Mouse (Mus musculus): Measurements from ENCODE around the gene Plgrkt.
A peak's percentile ranks its signal among the peaks of the same experiment; 100 is the strongest.

The Plgrkt gene

DNA sequence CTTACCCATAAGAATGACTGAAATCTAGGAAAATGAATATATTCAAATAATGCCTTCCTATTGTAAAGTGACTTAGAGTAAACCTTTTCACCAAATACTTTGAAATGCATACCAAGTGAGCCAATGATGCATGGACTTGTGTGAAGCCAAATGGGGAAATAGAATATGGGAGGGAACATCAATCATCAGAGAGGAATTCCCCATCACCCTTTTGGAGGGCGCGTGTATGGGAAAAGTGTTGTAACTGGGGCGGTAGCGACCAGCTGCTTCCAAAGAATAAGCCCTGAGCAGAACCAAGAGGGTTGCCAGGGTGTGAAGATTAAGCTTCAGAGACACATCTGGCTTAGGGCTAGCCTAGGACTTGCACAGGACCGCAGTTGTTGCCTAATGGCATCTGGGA lies 16.2 kb upstream of the Plgrkt start:
- DNase-seq (ENCODE audit: low read depth, low spot score), result no peak

GRCm38 (mm10) chr19:29379839-29380603 lies 12.8 kb upstream of the Plgrkt start:
- DNase-seq (ENCODE audit: low read depth, low spot score), result no peak

GRCm38 (mm10) chr19:29376382-29376781 lies 9.2 kb upstream of the Plgrkt start:
- no peak for DNase-seq (ENCODE audit: low read depth, low spot score)

DNA sequence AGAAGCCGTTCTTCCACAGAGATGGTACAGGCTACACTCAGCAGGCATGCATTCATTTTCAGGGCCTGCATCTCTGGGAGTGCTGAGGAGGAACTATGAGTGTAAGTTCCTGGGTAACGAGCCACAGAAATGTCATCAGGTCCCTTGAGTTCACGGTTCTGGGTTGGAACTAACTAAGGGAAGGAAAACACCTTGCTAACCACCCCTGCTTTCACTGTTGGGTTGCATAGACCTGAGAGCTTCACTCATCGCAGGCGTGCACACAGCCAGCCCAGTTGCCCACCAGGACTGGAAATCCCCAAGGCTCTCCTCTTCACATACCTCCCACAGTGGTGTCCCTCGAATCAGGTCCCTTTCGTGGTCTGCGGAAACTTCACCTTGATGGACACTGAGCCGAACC lies 7.8 kb upstream of the Plgrkt start:
- DNase-seq (ENCODE audit: low read depth, low spot score), result no peak

DNA sequence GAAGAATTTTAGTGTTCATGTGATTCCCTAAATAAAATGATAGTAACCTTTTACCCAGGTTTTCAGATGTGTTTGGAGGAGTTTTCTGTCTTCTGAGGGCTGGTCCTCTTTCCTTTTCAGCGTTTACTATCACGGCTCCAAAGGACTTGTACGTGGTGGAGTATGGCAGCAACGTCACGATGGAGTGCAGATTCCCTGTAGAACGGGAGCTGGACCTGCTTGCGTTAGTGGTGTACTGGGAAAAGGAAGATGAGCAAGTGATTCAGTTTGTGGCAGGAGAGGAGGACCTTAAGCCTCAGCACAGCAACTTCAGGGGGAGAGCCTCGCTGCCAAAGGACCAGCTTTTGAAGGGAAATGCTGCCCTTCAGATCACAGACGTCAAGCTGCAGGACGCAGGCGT lies 6.2 kb upstream of the Plgrkt start:
- DNase-seq (ENCODE audit: low read depth, low spot score), result no peak

DNA sequence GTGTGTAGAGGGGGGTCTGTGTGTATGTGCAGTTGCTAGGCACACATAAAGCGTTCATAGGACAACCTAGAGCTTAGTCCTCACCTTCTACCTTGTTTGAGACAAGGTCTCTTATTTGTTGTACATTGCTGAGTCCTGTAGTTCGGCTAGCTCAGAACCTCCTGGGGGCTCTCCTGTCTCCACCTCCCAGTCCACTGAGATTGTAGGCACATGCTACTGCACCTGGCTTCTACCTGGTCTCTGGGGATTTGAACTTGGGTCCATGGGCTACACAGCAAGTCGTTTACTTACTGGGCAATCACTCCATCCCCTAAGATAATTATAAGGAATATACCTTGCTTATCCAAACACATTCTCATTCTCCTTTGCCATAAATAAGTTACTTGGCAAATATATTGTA lies 5.4 kb upstream of the Plgrkt start:
- no peak for DNase-seq (ENCODE audit: low read depth, low spot score)

GRCm38 (mm10) chr19:29372138-29372537 lies 4.9 kb upstream of the Plgrkt start:
- peak; percentile 43 for DNase-seq (ENCODE audit: low read depth, low spot score)

GRCm38 (mm10) chr19:29371284-29372081 lies 4.3 kb upstream of the Plgrkt start:
- no peak for DNase-seq (ENCODE audit: low read depth, low spot score)

DNA sequence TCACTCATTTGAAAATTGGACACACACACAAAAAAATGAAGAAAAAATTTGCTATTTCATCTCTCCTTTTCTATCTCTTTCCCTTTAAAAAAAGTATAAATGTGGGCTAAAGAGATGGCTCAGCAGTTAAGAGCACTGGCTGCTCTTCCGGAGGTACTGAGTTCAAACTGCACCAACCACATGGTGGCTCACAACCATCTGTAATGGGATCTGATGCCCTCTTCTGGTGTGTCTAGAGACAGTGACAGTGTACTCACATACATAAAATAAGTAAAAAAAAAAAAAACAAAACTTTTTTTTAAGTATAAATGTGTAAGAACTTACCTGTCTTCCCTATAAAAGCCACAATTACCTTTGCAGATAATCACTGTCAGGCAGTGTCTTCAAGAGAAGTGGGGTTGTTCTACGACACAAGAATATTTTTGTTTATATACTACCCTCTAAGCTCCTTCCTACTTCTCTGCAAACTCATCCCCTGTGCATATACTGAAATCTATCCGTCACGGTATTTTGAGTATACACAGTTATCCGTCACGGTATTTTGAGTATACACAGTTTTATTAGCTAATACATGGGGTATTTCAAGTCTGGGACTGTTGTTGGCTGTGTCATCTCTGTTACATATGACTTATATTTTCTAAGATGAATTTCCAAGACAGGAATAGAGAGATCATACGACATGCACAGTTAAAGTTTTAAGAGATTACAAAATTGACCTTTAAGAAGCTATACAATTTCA lies 3.5 kb upstream of the Plgrkt start:
- DNase-seq (ENCODE audit: low read depth, low spot score), result no peak

DNA sequence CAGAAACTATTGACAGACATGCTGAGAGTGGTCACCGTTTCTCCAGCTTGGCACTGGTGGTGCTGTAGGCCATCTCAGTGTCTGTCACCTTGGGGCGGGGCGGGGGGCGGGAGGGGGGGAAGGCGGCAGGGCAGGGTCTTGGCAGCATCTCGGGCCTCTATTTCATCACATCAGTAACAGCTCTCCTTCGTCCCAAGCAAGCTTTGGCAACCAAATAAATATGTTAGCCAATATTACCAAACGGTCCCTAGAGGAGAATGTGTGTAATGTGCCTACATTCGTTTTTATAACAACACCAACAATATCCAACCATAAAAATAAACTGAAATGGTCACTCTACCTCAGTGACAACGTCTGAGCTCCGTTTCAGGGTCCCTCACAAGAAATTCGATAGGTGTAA lies 2.9 kb upstream of the Plgrkt start:
- DNase-seq (ENCODE audit: low read depth, low spot score), result no peak

- DNase-seq (ENCODE audit: low read depth, low spot score), result no peak
Observed at GRCm38 (mm10) chr19:29368671-29369309, 1.6 kb upstream of the Plgrkt start.

GRCm38 (mm10) chr19:29368041-29368440 lies 851 bp upstream of the Plgrkt start:
- no peak for DNase-seq (ENCODE audit: low read depth, low spot score)

GRCm38 (mm10) chr19:29366226-29366968 lies 793 bp downstream of the Plgrkt start:
- no peak for DNase-seq (ENCODE audit: low read depth, low spot score)

DNA sequence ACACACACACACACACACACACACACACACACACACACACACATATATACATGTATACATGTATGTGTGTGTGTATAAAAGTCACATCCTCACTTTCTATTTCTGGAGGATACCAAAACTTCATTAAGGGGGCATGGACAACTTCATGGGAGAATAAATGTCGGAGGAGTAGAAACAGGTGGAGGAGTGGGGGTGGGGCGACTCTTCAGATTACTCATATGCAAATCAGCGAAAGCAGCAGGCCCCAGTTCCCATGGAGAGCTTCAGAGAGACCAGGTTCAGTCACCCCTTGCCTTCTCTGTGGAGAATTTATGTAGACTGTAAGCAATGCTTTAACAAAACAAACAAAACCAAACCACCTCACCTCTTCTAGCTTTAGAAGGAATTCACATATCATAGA lies 2.1 kb downstream of the Plgrkt start:
- no peak for DNase-seq (ENCODE audit: low read depth, low spot score)

- DNase-seq (ENCODE audit: low read depth, low spot score), result no peak
Observed at GRCm38 (mm10) chr19:29364076-29364475, 3.1 kb downstream of the Plgrkt start.

GRCm38 (mm10) chr19:29363557-29363956 lies 3.6 kb downstream of the Plgrkt start:
- DNase-seq (ENCODE audit: low read depth, low spot score), result no peak

DNA sequence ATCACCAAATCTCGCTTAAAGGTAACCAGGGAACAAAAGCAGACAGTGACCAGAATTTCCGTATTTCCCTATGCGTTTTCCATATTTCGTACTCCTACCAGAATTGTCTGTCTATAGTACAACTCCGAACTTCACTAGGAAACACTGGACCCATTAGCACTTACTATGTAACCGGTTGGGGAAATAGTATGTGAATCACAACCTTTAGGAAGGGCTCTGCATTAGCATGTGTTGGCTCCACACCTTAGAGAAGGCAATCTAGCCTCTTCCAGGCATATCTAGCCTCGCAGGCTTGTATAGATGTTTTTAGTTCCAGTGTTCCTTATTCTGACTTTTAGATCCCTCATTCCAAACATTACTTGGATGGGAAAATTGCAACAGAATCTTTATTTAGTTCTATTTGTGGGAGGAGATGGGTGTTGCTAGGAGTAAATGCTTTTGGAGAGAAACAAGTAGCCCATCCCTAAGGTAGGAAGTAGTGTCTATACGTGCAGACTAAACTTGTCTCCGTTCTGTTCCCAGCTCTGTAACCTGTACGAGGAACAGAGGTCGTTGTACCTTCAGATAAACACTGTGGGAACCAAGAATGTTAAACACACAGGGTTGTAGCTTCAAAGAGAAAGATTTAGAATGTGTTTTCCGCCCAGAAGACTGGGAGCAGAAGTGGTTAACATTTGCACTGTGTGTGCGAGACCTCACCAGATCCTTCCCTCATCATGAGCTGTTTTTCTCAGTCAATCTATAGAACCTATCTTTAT lies 4.8 kb downstream of the Plgrkt start:
- no peak for DNase-seq (ENCODE audit: low read depth, low spot score)

DNA sequence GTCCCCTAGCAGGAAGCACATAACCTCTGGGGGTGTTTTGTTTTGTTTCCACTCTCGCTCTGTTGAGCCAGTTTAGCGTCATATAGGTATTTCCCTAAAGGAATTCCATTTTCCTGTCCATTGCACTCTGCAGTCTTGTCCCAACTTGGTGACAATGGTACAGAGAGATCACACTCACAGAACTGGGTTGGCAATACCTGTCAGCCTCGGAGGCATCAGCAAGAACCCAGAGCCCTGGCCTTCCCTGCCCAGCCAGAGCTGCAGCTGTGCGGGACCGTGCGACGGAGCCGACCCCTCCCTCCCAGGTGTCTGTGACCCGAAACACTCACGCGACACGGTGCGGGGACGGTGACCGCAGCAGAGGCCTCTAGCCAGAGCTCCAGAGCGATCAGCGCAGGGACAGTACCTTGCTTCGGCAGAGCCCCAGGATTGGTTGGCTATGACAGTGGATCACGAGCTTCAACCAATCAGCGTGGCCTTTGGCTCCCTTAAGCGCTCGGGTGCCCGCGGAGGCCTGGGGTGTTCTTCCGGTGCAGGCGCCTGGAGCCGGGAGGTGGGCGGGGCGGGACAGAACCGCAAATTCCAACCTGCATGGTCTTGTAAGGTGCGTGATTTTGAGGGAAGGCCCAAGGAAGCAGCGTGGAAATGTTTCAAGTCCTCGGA lies 5.6 kb downstream of the Plgrkt start:
- DNase-seq (ENCODE audit: low read depth, low spot score), result peak; percentile 97

DNA sequence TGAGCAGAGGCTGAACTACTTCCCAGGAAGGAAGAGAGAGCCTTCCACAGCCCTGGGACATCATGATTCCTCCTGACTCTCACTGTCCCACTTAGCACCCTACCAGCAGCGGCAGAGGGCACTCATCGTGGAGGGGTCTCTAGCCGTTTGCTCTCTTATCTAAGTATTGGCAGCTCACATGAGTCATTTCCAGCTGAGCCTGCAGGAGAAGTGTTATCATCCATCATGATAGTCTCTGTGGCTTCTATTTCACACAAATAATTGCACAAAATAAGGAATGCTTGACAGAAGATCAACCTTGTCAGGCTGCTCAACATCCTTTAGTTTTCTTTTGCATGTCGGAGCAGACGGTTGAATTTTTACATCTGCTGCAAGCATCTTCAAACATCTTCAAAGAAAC lies 6.9 kb downstream of the Plgrkt start:
- DNase-seq (ENCODE audit: low read depth, low spot score), result no peak

GRCm38 (mm10) chr19:29356281-29356680 lies 10.9 kb downstream of the Plgrkt start:
- no peak for DNase-seq (ENCODE audit: low read depth, low spot score)
